Mouse (Mus musculus): ENCODE results near the gene Lrpap1.
A peak's percentile ranks its signal among the peaks of the same experiment; 100 is the strongest.

The Lrpap1 gene

DNA sequence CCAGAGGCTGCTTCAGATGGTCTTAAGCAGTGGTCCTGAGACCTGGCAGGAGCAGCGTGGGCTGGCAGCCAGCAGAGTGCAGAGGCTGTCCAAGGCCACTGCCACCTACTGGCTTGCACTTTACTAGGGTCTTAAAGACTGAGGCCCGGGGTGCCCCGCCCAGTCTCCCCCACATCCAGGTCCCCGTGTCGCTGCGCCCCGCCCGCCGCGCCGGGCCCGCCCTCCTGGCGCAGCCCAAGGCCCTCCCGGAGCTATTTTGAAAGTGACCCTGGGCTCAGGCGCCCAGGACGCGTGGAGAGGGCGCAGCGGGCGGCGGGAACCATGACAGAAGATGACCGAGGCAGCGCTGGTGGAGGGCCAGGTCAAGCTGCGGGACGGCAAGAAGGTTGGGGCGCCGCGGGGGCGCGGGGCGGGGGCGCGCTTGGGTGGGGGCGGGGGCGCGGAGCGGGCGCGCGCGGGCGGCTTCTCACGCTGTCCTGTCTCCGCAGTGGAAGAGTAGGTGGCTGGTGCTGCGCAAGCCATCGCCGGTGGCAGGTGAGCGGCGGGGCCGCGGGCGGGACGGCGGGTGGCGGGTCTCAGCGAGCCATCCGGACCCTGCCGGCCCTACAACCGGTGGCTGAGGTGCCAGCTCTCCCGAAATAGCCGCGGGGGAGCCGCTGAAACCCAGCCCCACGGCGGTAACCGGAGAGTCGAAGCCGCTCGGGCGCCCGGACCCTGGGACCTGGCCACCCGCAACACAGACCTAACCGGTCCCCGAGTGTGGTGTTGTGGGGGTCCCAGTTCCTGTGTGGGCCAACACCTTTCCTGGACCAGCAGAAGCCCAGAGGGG is 48.7 kb downstream of the Lrpap1 start, which contains the start of gene Dok7:
Dok7 (plus strand) TSS at position 163 of the 829 bp plus-strand sequence.
- Histone ChIP-seq H3K36me3 (ENCODE audit: control insufficient read depth, insufficient read depth, low read length, poor library complexity, severe bottlenecking) (no peaks in the 10 kb centered on the region), H3K27me3 (ENCODE audit: control insufficient read depth, insufficient read depth, low read length, poor library complexity, severe bottlenecking) (no peaks in the 10 kb centered on the region)
- DNase-seq (ENCODE audit: low read depth, low spot score), result peak; percentile 7

DNA sequence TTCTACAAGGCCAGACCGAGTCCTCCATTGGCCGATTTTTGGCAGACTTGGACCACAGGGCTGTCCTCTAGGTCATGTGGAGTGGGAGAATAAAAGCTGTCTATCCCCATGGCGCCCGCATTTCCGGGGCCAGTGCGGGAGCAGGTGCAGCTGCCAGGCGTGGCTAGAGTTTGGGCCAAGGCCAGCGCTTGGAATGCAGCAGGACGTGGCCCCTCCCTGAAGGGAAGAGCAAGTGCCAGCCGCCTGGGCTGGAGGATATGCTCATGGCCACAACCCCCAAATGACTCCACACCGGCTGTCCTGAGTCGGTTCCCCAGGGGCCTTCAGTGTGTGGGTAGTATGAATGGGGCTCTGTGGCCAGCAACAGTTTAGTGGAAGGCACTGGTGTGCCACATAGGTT is 50.5 kb downstream of the Lrpap1 start:
- no peak for DNase-seq (ENCODE audit: low read depth, low spot score)
- Histone ChIP-seq H3K27me3 (ENCODE audit: control insufficient read depth, insufficient read depth, low read length, poor library complexity, severe bottlenecking) (no peaks in the 10 kb centered on the region), H3K36me3 (ENCODE audit: control insufficient read depth, insufficient read depth, low read length, poor library complexity, severe bottlenecking) (no peaks in the 10 kb centered on the region)

DNA sequence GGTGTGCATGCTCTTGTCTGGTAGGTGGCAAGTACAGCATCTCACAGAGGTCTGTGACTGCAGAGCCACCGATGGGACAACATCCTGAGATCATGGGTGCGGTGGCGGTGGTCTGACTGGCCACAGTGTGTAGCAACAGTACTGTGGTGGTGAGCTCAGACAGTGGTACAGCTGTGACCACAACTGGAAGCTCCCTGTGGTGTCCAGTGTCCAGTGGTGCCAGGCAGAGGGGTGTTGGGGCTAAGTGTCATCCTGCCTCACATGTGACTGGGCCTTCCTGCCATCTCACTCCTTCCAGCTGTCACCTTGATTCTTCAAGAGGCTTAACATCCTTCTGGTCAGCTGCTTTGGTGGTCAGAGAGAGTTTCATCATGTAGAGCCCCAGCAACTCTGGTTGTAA is 50.9 kb downstream of the Lrpap1 start:
- H3K36me3 ChIP-seq (ENCODE audit: control insufficient read depth, insufficient read depth, low read length, poor library complexity, severe bottlenecking), result no peaks in the 10 kb centered on the region
- no peak for DNase-seq (ENCODE audit: low read depth, low spot score)
- no peaks in the 10 kb centered on the region for H3K27me3 ChIP-seq (ENCODE audit: control insufficient read depth, insufficient read depth, low read length, poor library complexity, severe bottlenecking)

DNA sequence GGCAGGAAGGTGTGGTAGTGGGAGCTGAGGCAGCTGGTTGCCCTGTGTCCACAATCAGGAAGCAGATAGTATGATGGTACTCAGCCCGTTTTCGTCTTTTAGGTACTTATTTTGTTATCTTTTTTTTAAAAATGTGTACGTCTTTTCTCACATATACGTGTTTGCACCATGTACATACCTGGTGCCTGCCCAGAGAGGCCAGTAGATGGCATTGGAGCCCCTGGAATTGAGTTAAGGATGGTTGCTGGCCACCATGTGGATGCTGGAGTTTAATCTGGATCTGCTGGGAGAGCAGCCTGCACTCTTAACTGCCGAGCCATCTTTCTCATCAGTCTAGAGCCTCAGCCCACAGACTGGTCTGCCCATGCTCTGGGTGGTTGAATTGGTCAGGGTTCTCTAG is 55.0 kb downstream of the Lrpap1 start:
- Histone ChIP-seq H3K36me3 (ENCODE audit: control insufficient read depth, insufficient read depth, low read length, poor library complexity, severe bottlenecking) (no peaks in the 10 kb centered on the region), H3K27me3 (ENCODE audit: control insufficient read depth, insufficient read depth, low read length, poor library complexity, severe bottlenecking) (no peaks in the 10 kb centered on the region)
- DNase-seq (ENCODE audit: low read depth, low spot score), result no peak

DNA sequence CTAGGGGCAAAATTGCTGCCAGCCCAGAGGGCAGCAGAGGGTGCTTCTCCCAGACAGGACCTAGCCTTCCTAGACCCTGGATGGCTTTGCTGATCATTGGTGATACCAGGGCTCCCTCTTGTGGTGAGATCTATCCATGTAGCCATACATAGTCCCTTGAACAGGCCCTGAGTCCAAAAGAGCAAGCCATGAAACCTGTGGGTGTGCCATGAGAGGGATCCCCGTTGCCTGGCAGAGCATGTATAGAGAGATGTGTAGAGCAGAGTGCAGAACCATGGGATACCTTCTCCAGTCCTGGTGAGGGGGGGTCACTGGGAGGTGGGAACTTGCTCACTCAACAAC is 62.5 kb downstream of the Lrpap1 start:
- Histone ChIP-seq H3K27me3 (ENCODE audit: control insufficient read depth, insufficient read depth, low read length, poor library complexity, severe bottlenecking) (no peaks in the 10 kb centered on the region), H3K36me3 (ENCODE audit: control insufficient read depth, insufficient read depth, low read length, poor library complexity, severe bottlenecking) (no peaks in the 10 kb centered on the region)
- peak; percentile 84 for DNase-seq (ENCODE audit: low read depth, low spot score)

DNA sequence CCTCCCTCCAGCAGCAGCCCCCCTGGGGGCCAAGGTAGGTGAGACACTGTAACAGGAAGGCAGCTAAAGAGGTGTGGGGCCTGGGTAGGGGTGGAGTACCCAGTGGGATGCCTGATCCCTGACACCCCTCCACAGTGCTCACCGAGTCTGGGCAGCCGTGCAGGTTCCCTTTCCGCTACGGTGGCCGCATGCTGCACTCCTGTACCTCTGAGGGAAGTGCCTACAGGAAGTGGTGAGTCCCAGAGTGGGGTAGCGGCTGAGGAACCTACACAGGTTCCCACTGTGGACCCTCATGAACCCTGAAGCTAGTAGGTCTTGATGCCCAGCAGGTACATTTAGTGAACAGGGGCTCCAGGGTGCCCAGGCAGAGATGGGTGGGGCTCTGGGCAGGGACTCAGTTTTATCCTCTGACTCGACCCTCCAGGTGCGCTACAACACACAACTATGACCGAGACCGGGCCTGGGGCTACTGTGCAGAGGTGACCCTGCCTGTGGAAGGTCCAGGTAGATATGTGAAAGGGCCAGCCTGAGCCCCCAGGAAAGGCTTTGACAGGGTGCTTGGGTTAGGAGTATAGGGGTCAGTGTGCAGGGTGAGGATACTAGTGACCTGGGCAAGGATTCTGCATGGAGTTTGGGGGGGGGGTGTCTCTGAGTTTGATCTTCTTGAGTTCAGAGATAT is 63.0 kb downstream of the Lrpap1 start:
- H3K27me3 ChIP-seq (ENCODE audit: control insufficient read depth, insufficient read depth, low read length, poor library complexity, severe bottlenecking), result no peaks in the 10 kb centered on the region
- H3K36me3 ChIP-seq (ENCODE audit: control insufficient read depth, insufficient read depth, low read length, poor library complexity, severe bottlenecking), result no peaks in the 10 kb centered on the region
- peak; percentile 30 for DNase-seq (ENCODE audit: low read depth, low spot score)

All from splenic B cell, adult 2 months (primary cell).